Mouse (Mus musculus): ENCODE results near the gene Olfr402. TPM values are rescaled to one million over a fixed set of nuclear protein-coding genes. Genes with fewer than 3 reads are reported as not detected.
"Not testable (repeated sequence)": the region's sequence is repeated elsewhere in the genome, so short reads cannot be mapped to it uniquely, and the experiment has no call there.

Gene Olfr402
- polyA plus RNA-seq (2012; fragmentation: generic; extraction: Trizol) = not detected

DNA sequence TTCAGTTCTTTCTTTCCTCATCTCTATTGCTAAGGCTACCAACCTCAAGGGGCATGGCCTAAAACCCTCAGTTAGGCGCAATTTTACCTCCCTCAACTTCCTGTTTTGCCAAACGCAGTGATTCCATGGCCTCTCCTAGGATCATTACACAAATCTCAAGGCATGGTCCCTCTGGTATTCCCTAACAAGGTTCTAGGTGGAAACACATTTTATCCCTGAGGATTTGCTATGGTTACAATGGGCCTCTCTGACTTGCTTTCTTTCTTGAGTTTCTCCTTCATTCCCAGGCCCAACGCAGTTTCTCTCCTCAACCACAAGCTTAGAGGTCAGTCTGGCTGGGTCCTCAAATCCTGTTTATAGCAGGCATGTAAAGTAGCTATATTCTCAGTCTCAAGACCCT, at the start of gene Olfr402:
TSS of gene Olfr402 (plus strand) at position 301 of the 400 bp plus-strand sequence.
- Histone ChIP-seq H3K36me3 (ENCODE audit: control insufficient read depth, insufficient read depth) (no peaks in the 10 kb centered on the region), H3K4me3 (no peak within 1 kb of the TSS), H3K79me2 (ENCODE audit: control insufficient read depth, insufficient read depth) (no peaks in the 10 kb centered on the region), H3K27me3 (ENCODE audit: control insufficient read depth, insufficient read depth, insufficient read length) (no peaks in the 10 kb centered on the region), H3ac (ENCODE audit: control insufficient read depth, insufficient read length) (no peak within 1 kb of the TSS), H3K4me2 (ENCODE audit: low read depth) (no peak within 1 kb of the TSS)
- TF ChIP-seq E2F4 (IDR thresholded peaks at IDR 0.05; ENCODE audit: insufficient read depth) = no peak
- TF ChIP-seq POLR2A (IDR thresholded peaks at IDR 0.05; ENCODE audit: insufficient read length, low read depth) = no peak
- TF ChIP-seq MAX (IDR thresholded peaks at IDR 0.05; ENCODE audit: low read depth) = no peak
- TF ChIP-seq CEBPB (IDR thresholded peaks at IDR 0.05; ENCODE audit: insufficient read depth, poor library complexity, severe bottlenecking) = no peak
- no peak for TF ChIP-seq POLR2AphosphoS2 (IDR thresholded peaks at IDR 0.05; ENCODE audit: insufficient read length, low read depth)
- no peak for TF ChIP-seq USF1 (IDR thresholded peaks at IDR 0.05; ENCODE audit: low read depth)
- TF ChIP-seq REST (IDR thresholded peaks at IDR 0.05; ENCODE audit: insufficient read depth, insufficient read length) = no peak
- TF ChIP-seq MYOG (IDR thresholded peaks at IDR 0.05; ENCODE audit: control insufficient read depth in 1 of 3, insufficient read depth in 1 of 3, insufficient read length in 2 of 3, low read depth in 2 of 3) = no peak
- TF ChIP-seq TCF12 (IDR thresholded peaks at IDR 0.05; ENCODE audit: insufficient read depth, poor library complexity, severe bottlenecking) = no peak
- TF ChIP-seq MYOD1 (IDR thresholded peaks at IDR 0.05; ENCODE audit: control insufficient read depth in 1 of 3, insufficient read length in 2 of 3, low read depth in 2 of 3) = no peak
- no peak for TF ChIP-seq TCF3 (IDR thresholded peaks at IDR 0.05; ENCODE audit: insufficient read length, low read depth)
- no peak for TF ChIP-seq SRF (IDR thresholded peaks at IDR 0.05; ENCODE audit: control insufficient read depth, insufficient read length, low read depth)

DNA sequence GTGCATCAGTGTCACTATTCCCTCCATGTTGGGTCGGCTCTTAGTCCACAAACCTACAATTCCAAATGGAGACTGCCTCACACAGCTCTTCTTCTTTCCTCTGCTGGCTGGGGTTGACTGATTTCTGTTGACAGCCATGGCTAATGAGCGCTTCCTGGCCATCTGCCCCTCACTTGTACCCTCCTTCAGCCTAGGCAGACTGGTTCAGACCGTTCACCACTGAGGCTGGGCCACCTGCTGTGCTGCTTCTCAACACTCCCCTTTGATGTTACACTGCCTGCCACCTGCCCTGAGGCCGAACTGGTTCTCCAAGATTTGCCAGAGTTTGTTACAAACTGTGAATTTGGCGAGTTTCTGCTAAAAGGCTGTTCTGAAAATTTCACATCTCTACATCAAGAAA, 48.3 kb upstream of the Olfr402 start:
- Histone ChIP-seq H3K4me2 (ENCODE audit: low read depth) (no peak overlapping the region), H3K36me3 (ENCODE audit: control insufficient read depth, insufficient read depth) (no peaks in the 10 kb centered on the region), H3K79me2 (ENCODE audit: control insufficient read depth, insufficient read depth) (no peaks in the 10 kb centered on the region), H3K4me3 (no peak overlapping the region), H3K27me3 (ENCODE audit: control insufficient read depth, insufficient read depth, insufficient read length) (no peaks in the 10 kb centered on the region), H3ac (ENCODE audit: control insufficient read depth, insufficient read length) (no peak overlapping the region)
- TF ChIP-seq POLR2A (IDR thresholded peaks at IDR 0.05; ENCODE audit: insufficient read length, low read depth) (no peak), MAX (IDR thresholded peaks at IDR 0.05; ENCODE audit: low read depth) (no peak), REST (IDR thresholded peaks at IDR 0.05; ENCODE audit: insufficient read depth, insufficient read length) (no peak), MYOD1 (IDR thresholded peaks at IDR 0.05; ENCODE audit: control insufficient read depth in 1 of 3, insufficient read length in 2 of 3, low read depth in 2 of 3) (no peak), TCF3 (IDR thresholded peaks at IDR 0.05; ENCODE audit: insufficient read length, low read depth) (no peak)

GRCm38 (mm10) chr11:74113412-74113811, 39.9 kb upstream of the Olfr402 start, which contains the start of gene Olfr401:
Gene Olfr401, plus strand, starts transcription at chr11:74113712.
- no peak within 1 kb of the TSS for H3K4me3 ChIP-seq
- no peak within 1 kb of the TSS for H3ac ChIP-seq (ENCODE audit: control insufficient read depth, insufficient read length)
- no peaks in the 10 kb centered on the region for H3K27me3 ChIP-seq (ENCODE audit: control insufficient read depth, insufficient read depth, insufficient read length)
- H3K36me3 ChIP-seq (ENCODE audit: control insufficient read depth, insufficient read depth) = no peaks in the 10 kb centered on the region
- TF ChIP-seq E2F4 (IDR thresholded peaks at IDR 0.05; ENCODE audit: insufficient read depth) = no peak
- no peak for TF ChIP-seq MYOG (IDR thresholded peaks at IDR 0.05; ENCODE audit: control insufficient read depth in 1 of 3, insufficient read depth in 1 of 3, insufficient read length in 2 of 3, low read depth in 2 of 3)
- TF ChIP-seq REST (IDR thresholded peaks at IDR 0.05; ENCODE audit: insufficient read depth, insufficient read length) = no peak
- no peak for TF ChIP-seq MYOD1 (IDR thresholded peaks at IDR 0.05; ENCODE audit: control insufficient read depth in 1 of 3, insufficient read length in 2 of 3, low read depth in 2 of 3)
- TF ChIP-seq SRF (IDR thresholded peaks at IDR 0.05; ENCODE audit: control insufficient read depth, insufficient read length, low read depth) = no peak
- TF ChIP-seq POLR2AphosphoS2 (IDR thresholded peaks at IDR 0.05; ENCODE audit: insufficient read length, low read depth) = no peak
- TF ChIP-seq MAX (IDR thresholded peaks at IDR 0.05; ENCODE audit: low read depth) = no peak
- TF ChIP-seq USF1 (IDR thresholded peaks at IDR 0.05; ENCODE audit: low read depth) = no peak
- no peak for TF ChIP-seq POLR2A (IDR thresholded peaks at IDR 0.05; ENCODE audit: insufficient read length, low read depth)
- TF ChIP-seq TCF3 (IDR thresholded peaks at IDR 0.05; ENCODE audit: insufficient read length, low read depth) = no peak
- no peak for TF ChIP-seq TCF12 (IDR thresholded peaks at IDR 0.05; ENCODE audit: insufficient read depth, poor library complexity, severe bottlenecking)
- no peak for TF ChIP-seq CEBPB (IDR thresholded peaks at IDR 0.05; ENCODE audit: insufficient read depth, poor library complexity, severe bottlenecking)
- no peak within 1 kb of the TSS for H3K4me2 ChIP-seq (ENCODE audit: low read depth)
- no peaks in the 10 kb centered on the region for H3K79me2 ChIP-seq (ENCODE audit: control insufficient read depth, insufficient read depth)

DNA sequence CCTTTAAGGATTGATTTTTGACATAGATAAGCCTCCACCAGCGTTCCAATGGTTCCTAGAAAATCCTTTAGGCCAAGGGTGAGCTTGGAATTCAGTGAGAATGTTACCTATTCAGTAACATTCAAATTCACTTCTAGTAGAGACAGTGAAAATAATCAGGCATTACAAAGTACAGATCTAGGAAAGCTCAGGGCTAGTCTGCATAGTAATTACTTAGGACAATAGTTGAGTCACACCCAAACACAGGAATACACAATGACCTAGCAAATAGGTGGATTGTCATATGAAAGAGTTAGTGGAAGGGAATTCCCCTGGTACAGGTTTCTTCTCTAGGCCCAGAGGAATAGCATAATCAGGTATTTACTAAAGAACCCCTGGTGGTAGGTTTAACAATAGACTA, 13.3 kb upstream of the Olfr402 start:
- H3K27me3 ChIP-seq (ENCODE audit: control insufficient read depth, insufficient read depth, insufficient read length); H3K79me2 ChIP-seq (ENCODE audit: control insufficient read depth, insufficient read depth); H3K4me3 ChIP-seq; H3K36me3 ChIP-seq (ENCODE audit: control insufficient read depth, insufficient read depth); H3K4me2 ChIP-seq (ENCODE audit: low read depth); H3ac ChIP-seq (ENCODE audit: control insufficient read depth, insufficient read length): not testable (repeated sequence)

- no peaks in the 10 kb centered on the region for H3K36me3 ChIP-seq (ENCODE audit: control insufficient read depth, insufficient read depth)
- no peak overlapping the region for H3K4me3 ChIP-seq
- H3K4me2 ChIP-seq (ENCODE audit: low read depth) = no peak overlapping the region
- no peak overlapping the region for H3ac ChIP-seq (ENCODE audit: control insufficient read depth, insufficient read length)
- H3K79me2 ChIP-seq (ENCODE audit: control insufficient read depth, insufficient read depth) = no peaks in the 10 kb centered on the region
- TF ChIP-seq TCF3 (IDR thresholded peaks at IDR 0.05; ENCODE audit: insufficient read length, low read depth) (no peak), TCF12 (IDR thresholded peaks at IDR 0.05; ENCODE audit: insufficient read depth, poor library complexity, severe bottlenecking) (no peak), E2F4 (IDR thresholded peaks at IDR 0.05; ENCODE audit: insufficient read depth) (no peak), MAX (IDR thresholded peaks at IDR 0.05; ENCODE audit: low read depth) (no peak), MYOG (IDR thresholded peaks at IDR 0.05; ENCODE audit: control insufficient read depth in 1 of 3, insufficient read depth in 1 of 3, insufficient read length in 2 of 3, low read depth in 2 of 3) (no peak), REST (IDR thresholded peaks at IDR 0.05; ENCODE audit: insufficient read depth, insufficient read length) (no peak), POLR2A (IDR thresholded peaks at IDR 0.05; ENCODE audit: insufficient read length, low read depth) (no peak)
- no peaks in the 10 kb centered on the region for H3K27me3 ChIP-seq (ENCODE audit: control insufficient read depth, insufficient read depth, insufficient read length)
These were observed 7.5 kb upstream of the Olfr402 start for GRCm38 (mm10) chr11:74145866-74146265.

Measured in myocyte (in vitro differentiated cells).